Mouse (Mus musculus) thymus, postnatal 25 days (tissue): ENCODE measurements around the gene Pstk.

Experiments used
- DNase-seq: peaks from one replicate; pipeline ENCODE4 v3.0.0; 2022

The Pstk gene

DNA sequence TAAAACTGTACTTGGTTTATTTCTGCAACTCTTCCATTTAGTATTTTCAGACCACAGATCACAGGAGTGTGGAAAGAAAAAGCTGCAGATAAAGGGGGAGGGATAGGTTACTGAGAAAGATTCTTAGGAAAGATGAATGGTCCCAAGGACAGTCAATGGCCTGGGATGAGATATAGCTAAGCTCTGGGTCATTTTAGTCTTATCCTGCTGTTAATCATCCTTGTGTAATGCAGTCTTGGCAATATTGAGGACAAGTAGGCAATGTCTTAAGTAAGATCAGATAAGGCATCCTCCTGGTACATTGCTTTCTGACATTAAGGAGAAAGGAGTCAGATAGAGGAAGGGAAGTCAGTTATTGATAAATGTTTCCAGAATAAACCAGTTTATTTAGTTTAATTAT, 46.7 kb downstream of the Pstk start:
- no peak for DNase-seq

- no peak for DNase-seq
Measured at GRCm38 (mm10) chr7:131424912-131425311, 54.0 kb downstream of the Pstk start.

DNA sequence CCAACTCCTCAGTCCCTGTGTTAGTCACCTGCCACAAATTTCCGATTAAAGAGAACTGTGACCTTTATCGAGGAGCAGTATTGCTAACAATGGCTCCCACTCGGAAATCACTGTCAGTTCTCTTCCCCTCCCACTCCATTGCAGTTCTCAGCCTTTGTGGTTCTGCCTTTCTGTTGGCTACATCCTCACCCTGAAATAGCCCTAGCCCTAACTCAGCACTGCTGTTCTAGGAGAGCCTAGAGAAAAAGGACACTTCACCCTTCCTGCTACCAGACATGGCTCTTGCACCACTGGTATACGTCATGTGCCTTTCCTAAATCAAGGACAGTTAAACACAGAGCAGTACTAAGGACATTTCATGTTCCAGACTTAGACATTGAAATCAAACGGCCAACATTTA, 56.4 kb downstream of the Pstk start:
- DNase-seq: no peak

- DNase-seq: no peak
Measured at GRCm38 (mm10) chr7:131432244-131432643, 61.3 kb downstream of the Pstk start.

DNA sequence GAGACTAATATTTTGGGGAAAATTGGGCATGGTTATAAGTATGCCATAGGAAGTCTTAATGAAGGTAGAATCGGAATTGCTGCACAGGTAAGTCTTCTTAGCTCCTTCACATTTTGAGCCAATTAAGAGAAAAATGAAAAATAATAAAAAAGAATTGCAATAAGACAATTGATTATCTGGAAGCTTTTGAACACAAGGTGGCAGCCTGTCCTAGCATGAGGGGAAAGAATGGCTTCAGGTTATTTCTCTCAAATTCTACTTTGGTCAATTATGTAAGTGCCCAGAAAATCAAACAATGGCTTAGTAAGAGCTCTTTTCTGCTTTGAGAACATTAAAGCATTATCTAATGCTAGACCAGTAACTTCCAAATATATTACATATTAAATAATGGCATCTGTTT, 63.3 kb downstream of the Pstk start:
- no peak for DNase-seq

DNA sequence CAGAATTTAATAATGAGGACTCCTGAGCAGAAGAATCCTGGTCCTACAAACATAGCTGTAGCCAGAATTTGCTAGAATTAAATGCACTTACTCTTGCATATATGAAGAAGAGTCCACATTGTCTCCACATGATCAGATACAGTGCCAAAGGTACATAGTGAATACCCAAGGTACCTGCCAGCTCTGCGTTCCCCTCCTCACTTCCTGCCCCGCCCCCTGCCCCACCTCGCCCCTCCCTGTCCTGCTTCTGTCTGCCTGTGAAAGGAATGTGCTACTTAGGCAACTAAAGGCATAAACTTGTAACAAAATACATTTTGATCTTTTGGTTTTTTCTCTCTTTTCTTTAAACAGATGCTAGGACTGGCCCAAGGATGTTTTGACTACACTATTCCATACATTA, 66.1 kb downstream of the Pstk start:
- DNase-seq: no peak
